Mouse (Mus musculus) stomach, embryonic 14.5 days (tissue): ENCODE data around the gene Myl4. TPM values are rescaled to one million over a fixed set of nuclear protein-coding genes. Genes with fewer than 3 reads are reported as not detected.

ENCODE experiments used
- ATAC-seq: fragments of 200-750 bp; cut with Nextera tagmentation; 2 replicates; pipeline ENCODE4 v1.8.0; 2017; ENCODE audit warnings: low read depth, moderate TSS enrichment; ENCODE audit not compliant: insufficient number of reproducible peaks, insufficient read depth, low FRiP score
- H3K27ac ChIP-seq: fragments of 300-500 bp; sonication (generic); 2 replicates; pipeline ENCODE4 v1.5.1; 2014; ENCODE audit warnings: mild to moderate bottlenecking, low read length, moderate library complexity, mixed read lengths
- H3K27me3 ChIP-seq: fragments of 300-500 bp; sonication (generic); 2 replicates; pipeline ENCODE4 v1.6.1; 2014; ENCODE audit warnings: low read length, control low read depth, mixed read lengths; ENCODE audit not compliant: control insufficient read depth, insufficient read depth
- H3K36me3 ChIP-seq: fragments of 300-500 bp; sonication (generic); 2 replicates; pipeline ENCODE4 v1.6.1; 2014; ENCODE audit warnings: mild to moderate bottlenecking, control low read depth, low read length, moderate library complexity, mixed read lengths; ENCODE audit not compliant: control insufficient read depth, insufficient read depth
- H3K4me1 ChIP-seq: fragments of 300-500 bp; sonication (generic); 2 replicates; pipeline ENCODE4 v1.6.1; 2014; ENCODE audit warnings: low read length, control low read depth, mixed read lengths; ENCODE audit not compliant: control insufficient read depth, insufficient read depth
- H3K4me2 ChIP-seq: fragments of 300-500 bp; sonication (generic); replicated peaks from 2 replicates; pipeline ENCODE4 v1.6.1; 2014; ENCODE audit warnings: low read depth, low read length, control low read depth
- H3K4me3 ChIP-seq: fragments of 300-500 bp; sonication (generic); 2 replicates; pipeline ENCODE4 v1.5.1; 2014; ENCODE audit warnings: low read depth, low read length, control low read depth
- H3K9ac ChIP-seq: fragments of 300-500 bp; sonication (generic); replicated peaks from 2 replicates; pipeline ENCODE4 v1.6.1; 2014; ENCODE audit warnings: low read depth, mild to moderate bottlenecking, control low read depth, low read length, moderate library complexity, mixed read lengths
- H3K9me3 ChIP-seq: fragments of 300-500 bp; sonication (generic); 2 replicates; pipeline ENCODE4 v1.6.1; 2016; ENCODE audit warnings: low read depth, low read length, control low read depth; ENCODE audit not compliant: control insufficient read depth
- WGBS: fragments of 180-500 bp; shearing (Covaris S2); extraction: QIAGEN DNeasy Blood & Tissue Kit; methylation state at CpG from one replicate; pipeline ENCODE4 v1.1.7; 2014; 5-methylcytosine and 5-hydroxymethylcytosine counted together
- polyA plus RNA-seq: library from polyadenylated mRNA; unstranded; fragments of >200 nt; fragmentation: Nextera tagmentation; extraction: Ambion mirVana; gene quantifications from 2 replicates; pipeline ENCODE4 v1.2.1, GENCODE M21; 2014

Gene Myl4
- polyA plus RNA-seq, 1 experiment from 2014 or later = 6.7 TPM

DNA sequence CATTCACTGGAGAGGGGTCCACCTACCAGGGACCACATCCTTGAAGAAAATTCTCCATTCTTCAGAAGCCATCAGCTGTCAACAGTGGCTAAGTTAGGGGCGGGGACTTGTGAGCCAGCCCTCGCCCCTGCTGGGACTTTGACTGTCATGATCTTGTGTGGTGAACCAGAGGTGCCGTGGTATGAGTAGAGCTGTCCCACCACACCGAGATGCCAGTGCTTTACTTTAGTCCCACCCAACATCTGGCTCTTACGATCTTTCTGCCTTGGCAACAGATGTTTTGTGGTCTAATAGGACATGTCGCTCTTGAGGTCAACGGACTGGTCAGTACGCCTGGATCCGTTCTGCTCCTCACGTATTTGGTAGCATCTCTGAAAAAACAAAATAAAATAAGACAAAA lies 63.1 kb downstream of the Myl4 start:
- no peaks in the 10 kb centered on the region for H3K27me3 ChIP-seq
- no peaks in the 10 kb centered on the region for H3K9me3 ChIP-seq
- H3K4me2 ChIP-seq = no peak overlapping the region
- 78% methylated on average over 10 of the region's 10 CpGs for WGBS
- ATAC-seq = no peak
- no peaks in the 10 kb centered on the region for H3K36me3 ChIP-seq
- H3K27ac ChIP-seq = no peak overlapping the region
- no peak overlapping the region for H3K9ac ChIP-seq
- H3K4me1 ChIP-seq = 0 out of 2 replicates have a peak, but pooled peaks cover 3% of the 10 kb centered on the region
- no peak overlapping the region for H3K4me3 ChIP-seq

DNA sequence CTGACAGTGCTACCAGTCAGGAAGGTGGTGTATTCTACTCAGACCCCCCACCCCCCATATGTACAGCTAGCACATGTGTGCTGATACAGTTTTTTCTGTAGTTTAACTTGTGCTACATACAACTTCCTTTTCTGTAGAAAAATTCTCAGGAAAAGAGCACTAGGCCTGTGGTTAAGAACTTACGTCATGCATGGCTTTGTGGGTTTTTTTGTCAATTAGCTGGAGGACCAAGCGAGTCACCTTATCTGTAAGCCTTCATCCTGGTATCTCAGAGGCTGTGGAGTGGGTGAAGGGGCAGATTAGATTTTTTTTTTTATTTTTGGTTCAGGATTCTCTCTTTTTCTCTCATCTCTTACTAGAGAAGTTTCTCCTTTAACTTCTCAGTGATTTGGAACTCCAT lies 63.7 kb downstream of the Myl4 start:
- Histone ChIP-seq H3K27me3 (no peaks in the 10 kb centered on the region), H3K27ac (no peak overlapping the region), H3K4me2 (no peak overlapping the region), H3K9ac (no peak overlapping the region), H3K4me1 (0 out of 2 replicates have a peak, but pooled peaks cover 3% of the 10 kb centered on the region), H3K4me3 (no peak overlapping the region), H3K36me3 (no peaks in the 10 kb centered on the region), H3K9me3 (no peaks in the 10 kb centered on the region)
- ATAC-seq = no peak
- 86% methylated on average over 2 of the region's 2 CpGs for WGBS

DNA sequence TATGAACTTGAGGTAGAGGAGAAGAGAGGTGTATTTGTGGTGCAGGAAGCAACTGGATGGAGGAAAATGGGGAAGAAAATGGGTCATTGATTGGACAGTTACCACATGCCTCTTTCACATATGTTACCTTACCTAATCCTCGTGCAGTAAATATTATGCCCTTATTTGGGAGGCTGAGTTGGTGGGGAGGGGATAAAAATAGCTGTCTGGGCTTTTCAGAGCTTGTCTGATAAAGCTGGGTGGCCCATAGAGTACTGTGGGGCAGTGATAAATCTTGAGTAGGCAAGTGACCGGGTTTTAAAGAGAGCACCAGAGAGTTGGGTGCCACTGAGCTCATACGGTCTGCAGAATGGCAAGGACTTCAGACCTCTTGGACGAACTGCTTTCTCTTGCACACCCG lies 65.7 kb downstream of the Myl4 start:
- 50% methylated on average over 5 of the region's 5 CpGs for whole genome bisulfite sequencing
- H3K4me2 ChIP-seq = no peak overlapping the region
- H3K27me3 ChIP-seq = no peaks in the 10 kb centered on the region
- 0 out of 2 replicates have a peak, but pooled peaks cover 3% of the 10 kb centered on the region for H3K4me1 ChIP-seq
- no peaks in the 10 kb centered on the region for H3K36me3 ChIP-seq
- H3K9me3 ChIP-seq = no peaks in the 10 kb centered on the region
- H3K9ac ChIP-seq = no peak overlapping the region
- no peak overlapping the region for H3K4me3 ChIP-seq
- H3K27ac ChIP-seq = peak overlapping the region; percentile 55; the same call in 1 of the 2 replicates
- ATAC-seq = no peak

DNA sequence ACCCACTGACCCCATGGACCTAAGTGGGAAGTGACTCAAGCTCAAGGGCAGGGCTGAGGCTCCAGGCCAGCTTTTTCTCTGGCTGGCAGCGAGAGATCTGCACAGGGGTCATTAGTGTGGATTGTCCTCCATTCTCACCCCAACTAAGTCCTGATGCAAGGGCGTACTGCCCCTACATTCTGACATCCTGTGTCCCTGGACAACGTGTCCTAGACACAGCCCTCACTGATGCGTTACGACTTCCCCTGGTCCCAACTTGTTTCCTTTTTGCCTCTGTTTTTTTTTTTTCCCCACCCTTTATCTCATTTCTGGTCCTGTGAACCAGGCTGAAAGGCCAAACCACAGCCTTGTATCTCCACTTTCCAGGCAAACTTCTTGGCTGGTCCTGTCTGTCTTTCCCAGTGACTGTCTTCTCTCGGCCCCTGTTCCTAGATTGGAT lies 68.2 kb downstream of the Myl4 start:
- no peaks in the 10 kb centered on the region for H3K9me3 ChIP-seq
- no peaks in the 10 kb centered on the region for H3K36me3 ChIP-seq
- no peak for ATAC-seq
- H3K4me3 ChIP-seq = no peak overlapping the region
- no peak overlapping the region for H3K27ac ChIP-seq
- H3K9ac ChIP-seq = no peak overlapping the region
- 0 out of 2 replicates have a peak, but pooled peaks cover 3% of the 10 kb centered on the region for H3K4me1 ChIP-seq
- 78% methylated on average over 6 of the region's 6 CpGs for WGBS
- H3K27me3 ChIP-seq = no peaks in the 10 kb centered on the region
- H3K4me2 ChIP-seq = no peak overlapping the region

DNA sequence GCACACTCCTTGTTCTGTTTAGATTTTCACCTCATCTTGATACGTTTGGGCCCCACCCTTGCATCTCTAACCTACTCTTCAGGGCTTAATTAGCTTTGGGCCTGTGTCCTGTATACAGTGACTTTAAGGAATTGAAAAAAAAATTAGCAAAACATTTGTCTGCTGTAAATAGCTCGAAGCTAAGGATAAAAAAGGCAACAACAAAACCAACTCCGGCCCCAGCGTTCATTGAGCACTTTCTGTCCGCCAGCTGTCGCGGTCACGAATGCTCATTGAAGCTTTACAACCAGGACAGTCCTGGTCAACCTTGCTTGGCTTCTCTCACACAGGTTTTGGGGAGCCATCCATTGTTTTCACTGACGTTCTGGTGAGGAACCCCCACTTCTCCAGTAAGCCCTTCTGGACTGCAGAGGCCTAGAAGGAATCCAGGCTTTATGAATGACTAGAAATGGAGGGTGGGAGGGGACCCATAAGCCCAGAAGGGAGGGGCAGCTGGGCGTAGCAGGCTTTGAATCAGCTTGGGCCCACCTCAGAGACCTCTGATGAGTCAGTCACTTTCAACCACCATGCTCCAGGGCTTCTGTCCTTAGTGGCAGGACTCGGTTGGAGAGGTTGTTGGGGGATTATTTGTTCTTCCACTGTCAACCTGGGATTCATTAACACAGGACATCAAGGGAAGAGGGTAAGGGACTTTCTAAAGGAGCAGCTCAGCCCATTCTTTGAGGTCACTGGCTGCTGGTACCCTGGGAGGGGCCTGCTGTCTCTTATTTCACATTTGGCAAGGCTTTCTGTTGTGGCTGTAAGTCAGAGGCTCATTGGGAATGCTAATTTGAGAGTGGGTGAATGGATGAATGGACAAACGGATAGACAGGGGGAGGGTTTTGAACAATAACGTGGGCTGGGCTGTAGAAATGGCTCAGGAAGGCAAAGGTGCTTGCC lies 68.9 kb downstream of the Myl4 start:
- Histone ChIP-seq H3K9ac (no peak overlapping the region), H3K27me3 (no peaks in the 10 kb centered on the region), H3K4me1 (0 out of 2 replicates have a peak, but pooled peaks cover 3% of the 10 kb centered on the region), H3K4me3 (no peak overlapping the region), H3K9me3 (no peaks in the 10 kb centered on the region), H3K27ac (no peak overlapping the region), H3K36me3 (no peaks in the 10 kb centered on the region), H3K4me2 (no peak overlapping the region)
- no peak for ATAC-seq
- WGBS = 74% methylated on average over 13 of the region's 13 CpGs

DNA sequence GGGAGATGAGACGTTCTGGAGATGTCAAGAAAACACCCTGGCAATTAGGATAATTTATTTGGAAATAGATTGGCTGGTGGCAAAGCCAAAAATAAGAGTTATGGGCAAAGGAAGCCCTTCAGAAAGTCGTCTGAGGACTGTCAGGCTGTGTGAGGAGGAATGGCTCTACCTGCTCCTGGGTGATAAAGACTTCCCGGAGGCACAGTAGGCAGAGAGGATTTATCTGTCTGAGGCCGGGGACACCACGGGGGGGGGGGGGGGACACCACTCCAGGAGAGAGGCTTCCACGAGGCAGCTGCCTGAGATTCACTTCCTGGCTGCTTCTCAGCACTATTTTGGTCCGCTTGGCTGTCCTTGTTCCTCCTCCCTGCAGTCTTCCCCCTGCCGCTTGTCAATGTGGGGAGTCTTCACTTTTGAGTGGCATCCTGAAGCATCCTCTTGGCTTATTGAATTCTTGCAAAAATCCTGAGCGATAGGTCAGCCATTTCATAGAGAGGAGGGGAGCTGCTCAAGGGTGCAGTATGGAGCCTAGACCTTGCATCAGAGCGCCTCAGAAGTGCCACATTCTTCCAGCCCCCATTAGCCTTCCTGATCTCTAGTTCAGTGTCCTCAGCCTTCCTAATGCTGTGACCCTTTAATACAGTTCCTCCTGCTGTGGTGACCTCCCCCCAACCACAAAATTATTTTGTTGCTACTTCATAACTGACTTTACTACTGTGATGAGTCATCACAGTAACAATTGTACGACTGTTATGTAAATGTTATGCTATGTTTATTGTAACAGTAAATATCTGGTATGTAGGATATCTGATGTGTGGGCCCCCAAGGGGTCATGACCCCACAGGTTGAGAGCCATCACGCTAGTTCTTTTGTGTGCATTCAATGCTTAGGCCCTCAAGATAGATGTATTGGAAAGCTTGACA lies 71.8 kb downstream of the Myl4 start:
- no peak for ATAC-seq
- H3K27ac ChIP-seq = no peak overlapping the region

DNA sequence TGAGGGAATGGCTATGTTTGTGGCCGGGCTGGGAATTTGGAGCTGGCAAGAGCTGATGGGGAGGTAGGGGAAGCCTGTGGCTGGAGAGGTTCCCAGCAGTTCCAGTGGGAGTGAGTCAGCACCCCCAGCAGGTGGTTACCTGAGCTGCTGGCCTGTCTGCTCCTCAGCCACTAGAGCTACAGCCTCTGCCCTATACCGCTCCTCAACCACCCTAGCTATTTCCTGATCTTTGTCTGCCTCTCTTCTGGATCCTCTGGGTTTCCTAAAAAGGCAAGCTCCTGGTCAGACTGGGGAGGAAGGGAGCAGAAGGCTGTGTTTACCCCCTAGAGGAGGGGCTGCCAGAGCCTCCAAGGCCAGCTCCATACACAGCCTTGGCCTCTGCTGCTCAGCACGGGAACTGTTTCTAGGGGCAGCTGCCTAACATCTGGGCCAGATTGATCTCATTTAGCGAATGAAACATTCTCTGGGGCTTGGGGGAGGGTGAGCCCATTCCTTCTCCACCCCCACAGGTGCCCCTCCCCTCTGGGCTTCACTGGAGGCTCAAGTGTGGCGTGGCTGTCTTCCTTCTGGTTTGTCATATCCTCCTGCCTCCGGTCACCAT lies 74.4 kb downstream of the Myl4 start:
- H3K9ac ChIP-seq = no peak overlapping the region
- ATAC-seq = peak; percentile 73

More for the DNA sequence above, 71.8 kb downstream of the Myl4 start:
- H3K27me3 ChIP-seq = no peaks in the 10 kb centered on the region
- H3K9ac ChIP-seq = no peak overlapping the region
- peaks cover 12% of the 10 kb centered on the region; the same call in 1 of the 2 replicates for H3K4me1 ChIP-seq
- no peaks in the 10 kb centered on the region for H3K9me3 ChIP-seq
- WGBS = 36% methylated on average over 10 of the region's 12 CpGs
- H3K4me2 ChIP-seq = no peak overlapping the region
- no peaks in the 10 kb centered on the region for H3K36me3 ChIP-seq
- H3K4me3 ChIP-seq = no peak overlapping the region

More for the DNA sequence above, 74.4 kb downstream of the Myl4 start:
- no peaks in the 10 kb centered on the region for H3K27me3 ChIP-seq
- peaks cover 12% of the 10 kb centered on the region; the same call in 1 of the 2 replicates for H3K4me1 ChIP-seq
- no peak overlapping the region for H3K4me2 ChIP-seq
- H3K4me3 ChIP-seq = no peak overlapping the region
- no peaks in the 10 kb centered on the region for H3K36me3 ChIP-seq
- 28% methylated on average over 6 of the region's 6 CpGs for WGBS
- no peaks in the 10 kb centered on the region for H3K9me3 ChIP-seq
- H3K27ac ChIP-seq = peak overlapping the region; percentile 76
